Mouse (Mus musculus): ENCODE measurements around the gene Surf1. TPM values are rescaled to one million over a fixed set of nuclear protein-coding genes. Genes with fewer than 3 reads are reported as not detected.
A peak's percentile ranks its signal among the peaks of the same experiment; 100 is the strongest.

The Surf1 gene
- polyA plus RNA-seq, 2 experiments, result 51.2 to 69.1 TPM

- H3K4me3 ChIP-seq (replicated peaks; ENCODE audit: low read length), result no peak overlapping the region
- 65% methylated on average over 8 of the region's 8 CpGs for WGBS
- no peak for TF ChIP-seq POLR2A (IDR thresholded peaks at IDR 0.05; ENCODE audit: borderline replicate concordance, extremely low read depth, insufficient read depth, insufficient read length)
- H3K9ac ChIP-seq (ENCODE audit: low read depth, low read length, severe bottlenecking), result no peak overlapping the region
- peaks cover 31% of the 10 kb centered on the region for H3K4me1 ChIP-seq (ENCODE audit: control insufficient read depth, insufficient read depth, low read length)
- no peak overlapping the region for H3K4me2 ChIP-seq (replicated peaks; ENCODE audit: low read depth, low read length, severe bottlenecking)
- H3K36me3 ChIP-seq (ENCODE audit: control insufficient read depth, insufficient read depth, low read length), result peaks cover 50% of the 10 kb centered on the region
- no peaks in the 10 kb centered on the region for H3K27me3 ChIP-seq (ENCODE audit: control insufficient read depth, insufficient read depth, low read length)
- H3K27ac ChIP-seq (replicated peaks; ENCODE audit: low read depth, low read length), result no peak overlapping the region
- no peak for ATAC-seq (ENCODE audit: low FRiP score, low read depth)
- no peak for DNase-seq (ENCODE audit: low spot score)
- H3K9me3 ChIP-seq (ENCODE audit: control insufficient read depth, low read length), result no peaks in the 10 kb centered on the region
These were observed 2.0 kb downstream of the Surf1 start for GRCm38 (mm10) chr2:26914148-26914941.

GRCm38 (mm10) chr2:26913416-26914147 lies 2.7 kb downstream of the Surf1 start:
- Histone ChIP-seq H3K4me1 (ENCODE audit: control insufficient read depth, insufficient read depth, low read length) (peaks cover 39% of the 10 kb centered on the region), H3K9ac (ENCODE audit: low read depth, low read length, severe bottlenecking) (no peak overlapping the region), H3K4me2 (replicated peaks; ENCODE audit: low read depth, low read length, severe bottlenecking) (no peak overlapping the region), H3K36me3 (ENCODE audit: control insufficient read depth, insufficient read depth, low read length) (peaks cover 42% of the 10 kb centered on the region), H3K27ac (replicated peaks; ENCODE audit: low read depth, low read length) (0 out of 2 replicates have a peak overlapping the region, but pooled peaks have one; percentile 5), H3K27me3 (ENCODE audit: control insufficient read depth, insufficient read depth, low read length) (no peaks in the 10 kb centered on the region), H3K4me3 (replicated peaks; ENCODE audit: low read length) (no peak overlapping the region), H3K9me3 (ENCODE audit: control insufficient read depth, low read length) (no peaks in the 10 kb centered on the region)
- ATAC-seq (ENCODE audit: low FRiP score, low read depth) (no peak), DNase-seq (ENCODE audit: low spot score) (no peak)
- 79% methylated on average over 17 of the region's 17 CpGs for WGBS
- TF ChIP-seq POLR2A (IDR thresholded peaks at IDR 0.05; ENCODE audit: borderline replicate concordance, extremely low read depth, insufficient read depth, insufficient read length), result no peak

GRCm38 (mm10) chr2:26912253-26912770 lies 4.0 kb downstream of the Surf1 start:
- no peak overlapping the region for H3K27ac ChIP-seq (replicated peaks; ENCODE audit: low read depth, low read length)
- H3K4me2 ChIP-seq (replicated peaks; ENCODE audit: low read depth, low read length, severe bottlenecking), result peak overlapping the region; percentile 97
- WGBS, result 64% methylated on average over 5 of the region's 5 CpGs
- no peaks in the 10 kb centered on the region for H3K9me3 ChIP-seq (ENCODE audit: control insufficient read depth, low read length)
- no peak for DNase-seq (ENCODE audit: low spot score)
- peak overlapping the region; percentile 95 for H3K9ac ChIP-seq (ENCODE audit: low read depth, low read length, severe bottlenecking)
- H3K4me1 ChIP-seq (ENCODE audit: control insufficient read depth, insufficient read depth, low read length), result peaks cover 37% of the 10 kb centered on the region
- no peak for TF ChIP-seq POLR2A (IDR thresholded peaks at IDR 0.05; ENCODE audit: borderline replicate concordance, extremely low read depth, insufficient read depth, insufficient read length)
- H3K36me3 ChIP-seq (ENCODE audit: control insufficient read depth, insufficient read depth, low read length), result peaks cover 46% of the 10 kb centered on the region
- peak overlapping the region; percentile 83 for H3K4me3 ChIP-seq (replicated peaks; ENCODE audit: low read length)
- ATAC-seq (ENCODE audit: low FRiP score, low read depth), result no peak
- no peaks in the 10 kb centered on the region for H3K27me3 ChIP-seq (ENCODE audit: control insufficient read depth, insufficient read depth, low read length)

- peaks cover 29% of the 10 kb centered on the region for H3K4me1 ChIP-seq (ENCODE audit: control insufficient read depth, insufficient read depth, low read length)
- no peaks in the 10 kb centered on the region for H3K27me3 ChIP-seq (ENCODE audit: control insufficient read depth, insufficient read depth, low read length)
- H3K4me2 ChIP-seq (replicated peaks; ENCODE audit: low read depth, low read length, severe bottlenecking), result peak overlapping the region; percentile 97
- peak overlapping the region; percentile 83 for H3K4me3 ChIP-seq (replicated peaks; ENCODE audit: low read length)
- peak; percentile 25; the same call in 1 of the 2 replicates for ATAC-seq (ENCODE audit: low FRiP score, low read depth)
- H3K9me3 ChIP-seq (ENCODE audit: control insufficient read depth, low read length), result no peaks in the 10 kb centered on the region
- WGBS, result 2% methylated on average over 36 of the region's 37 CpGs
- peaks cover 57% of the 10 kb centered on the region for H3K36me3 ChIP-seq (ENCODE audit: control insufficient read depth, insufficient read depth, low read length)
- H3K9ac ChIP-seq (ENCODE audit: low read depth, low read length, severe bottlenecking), result peak overlapping the region; percentile 95
- TF ChIP-seq POLR2A (IDR thresholded peaks at IDR 0.05; ENCODE audit: borderline replicate concordance, extremely low read depth, insufficient read depth, insufficient read length), result no peak
- peak; percentile 55 for DNase-seq (ENCODE audit: low spot score)
- peak overlapping the region; percentile 94 for H3K27ac ChIP-seq (replicated peaks; ENCODE audit: low read depth, low read length)
These were observed 5.2 kb downstream of the Surf1 start for GRCm38 (mm10) chr2:26910994-26911765.
